Mouse (Mus musculus) liver, adult (tissue): Measurements from ENCODE around the gene Fam81b.

Experiments used
- GATA4 ChIP-seq: IDR thresholded peaks from 2 replicates; pipeline ENCODE4 v1.6.1; 2014; ENCODE audit warnings: mild to moderate bottlenecking, low read length; ENCODE audit not compliant: insufficient replicate concordance

Fam81b gene

DNA sequence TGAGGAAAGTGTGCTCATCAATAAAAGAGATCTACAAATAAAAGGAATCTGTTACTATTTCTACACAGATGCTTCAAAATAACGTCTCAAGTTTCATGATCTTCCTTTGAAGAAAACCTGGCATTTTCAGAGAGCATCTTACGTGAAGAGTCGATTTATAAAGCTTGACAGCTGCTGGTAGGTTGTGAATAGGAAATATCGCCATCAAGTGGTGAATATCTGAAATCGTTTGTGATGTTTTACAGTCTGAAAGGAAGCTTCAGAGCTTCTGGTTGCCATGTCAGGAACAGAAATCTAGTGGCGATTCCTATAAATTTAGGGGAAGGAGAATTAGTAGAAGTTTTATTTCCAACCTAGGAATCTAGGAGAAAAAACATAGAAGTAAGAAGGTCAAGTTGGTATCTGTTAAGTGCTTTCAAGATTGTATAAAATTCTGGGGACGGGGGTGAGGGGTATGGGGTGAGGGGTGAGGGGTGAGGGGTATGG, at the start of gene Fam81b:
Fam81b (minus strand) TSS at position 436 of the 486 bp plus-strand sequence.
- TF ChIP-seq GATA4: no peak

DNA sequence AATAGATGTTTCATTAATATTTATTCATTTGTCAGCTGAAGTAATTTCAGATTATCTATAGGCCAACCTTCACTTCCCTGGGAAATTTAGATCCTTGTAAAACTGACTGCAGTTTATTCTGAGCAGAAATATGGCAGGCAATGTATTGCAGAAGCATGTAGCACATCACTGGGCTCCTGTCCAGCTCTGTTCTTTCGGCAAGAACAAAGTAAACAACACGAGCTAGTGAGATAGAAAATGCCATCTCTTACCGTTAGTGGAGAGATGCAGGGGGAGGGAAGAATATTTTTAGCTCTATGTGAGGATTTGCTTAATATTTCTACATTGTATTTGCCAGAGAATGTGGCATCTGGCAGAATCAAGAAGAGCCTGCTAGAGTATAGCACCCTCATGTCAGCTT, 13.8 kb upstream of the Fam81b start:
- no peak for TF ChIP-seq GATA4

DNA sequence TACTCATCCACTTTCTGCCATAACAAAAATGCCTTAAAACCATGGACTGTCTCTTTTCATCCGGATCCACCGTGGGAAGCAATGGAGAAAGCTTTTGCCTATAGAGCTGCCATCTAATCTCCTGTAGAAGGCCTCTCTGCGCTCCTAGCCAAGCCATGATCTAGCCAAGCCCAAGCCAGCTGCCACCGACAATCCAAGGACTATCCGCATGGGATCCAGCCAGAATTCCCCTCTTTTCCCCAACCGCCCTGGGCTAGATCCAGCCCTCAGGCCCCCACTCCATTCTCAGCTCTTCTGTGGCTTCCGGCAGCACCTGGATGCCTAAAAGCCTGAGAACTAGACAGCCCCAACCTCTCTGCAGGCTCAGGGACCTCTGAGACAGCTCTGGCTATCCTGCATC, 6.7 kb upstream of the Fam81b start:
- no peak for TF ChIP-seq GATA4

DNA sequence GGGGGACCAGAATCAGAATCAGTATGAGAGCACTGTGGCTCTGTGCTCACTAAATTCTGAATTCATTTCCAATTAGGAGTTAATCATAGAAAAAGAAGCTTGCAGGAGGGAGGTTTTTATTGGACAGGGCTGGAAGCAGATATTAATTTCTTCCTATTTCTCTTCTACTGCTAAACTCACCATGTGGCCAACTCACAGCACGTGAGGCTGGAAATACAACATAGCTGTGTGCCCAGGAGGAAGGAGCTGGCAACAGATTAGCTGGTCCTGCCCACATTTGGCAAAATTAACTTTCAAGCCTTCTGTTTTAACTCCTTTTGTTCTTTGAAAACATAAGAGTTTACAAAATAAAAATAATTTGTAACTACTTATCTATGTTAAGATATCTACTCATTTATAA, 3.9 kb upstream of the Fam81b start:
- no peak for TF ChIP-seq GATA4

DNA sequence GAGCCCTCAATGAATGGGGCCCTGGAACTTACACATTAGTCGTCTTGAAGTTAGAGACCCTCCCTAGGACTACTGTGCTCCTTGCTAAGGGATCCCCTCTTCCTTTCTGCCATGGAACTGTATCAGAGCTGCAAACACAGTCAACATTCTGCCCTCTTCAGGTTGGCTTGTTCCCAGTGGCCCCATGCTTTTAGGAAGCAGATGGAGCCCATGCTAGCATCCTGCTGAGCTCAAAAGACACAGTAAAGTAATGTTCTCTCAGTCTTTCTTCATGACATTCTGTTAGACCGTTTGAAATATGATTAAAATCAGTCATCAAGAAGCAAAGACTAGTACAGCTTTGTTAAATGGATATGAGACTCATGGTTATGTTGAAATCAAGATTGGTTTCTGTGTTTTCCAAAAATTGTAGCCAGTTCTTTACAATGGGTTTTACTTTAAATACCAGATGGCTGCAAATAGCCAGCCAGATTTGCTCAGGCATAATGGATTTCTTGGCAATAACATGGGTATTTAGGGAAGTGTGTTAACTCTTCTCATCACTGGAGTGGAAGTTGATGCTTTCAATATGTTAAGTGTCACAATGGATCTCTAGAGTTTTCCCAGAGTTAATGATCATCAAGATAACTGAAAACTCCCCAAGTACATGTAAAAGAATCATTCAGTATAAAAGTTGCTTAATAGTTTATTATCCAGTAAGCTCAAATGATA, 938 bp upstream of the Fam81b start:
- TF ChIP-seq GATA4: no peak

DNA sequence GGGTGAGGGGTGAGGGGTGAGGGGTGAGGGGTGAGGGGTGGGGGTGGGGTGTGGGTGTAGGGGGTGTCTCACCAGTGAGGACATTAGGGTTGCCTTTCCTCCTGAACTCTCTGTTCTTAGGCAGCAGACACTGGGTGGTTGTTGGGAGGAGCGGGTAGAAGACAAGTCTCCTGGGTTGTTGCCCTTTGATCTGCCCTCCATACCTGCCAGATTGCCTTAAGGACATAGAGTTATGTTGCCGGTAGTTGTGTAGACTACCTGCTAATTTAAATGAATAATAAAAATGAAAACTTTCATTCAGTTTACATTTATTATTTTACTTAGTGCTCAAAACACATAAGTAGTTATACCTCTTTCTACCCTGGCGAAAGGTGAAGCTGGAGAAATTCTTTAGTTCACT, 369 bp upstream of the Fam81b start:
- no peak for TF ChIP-seq GATA4

DNA sequence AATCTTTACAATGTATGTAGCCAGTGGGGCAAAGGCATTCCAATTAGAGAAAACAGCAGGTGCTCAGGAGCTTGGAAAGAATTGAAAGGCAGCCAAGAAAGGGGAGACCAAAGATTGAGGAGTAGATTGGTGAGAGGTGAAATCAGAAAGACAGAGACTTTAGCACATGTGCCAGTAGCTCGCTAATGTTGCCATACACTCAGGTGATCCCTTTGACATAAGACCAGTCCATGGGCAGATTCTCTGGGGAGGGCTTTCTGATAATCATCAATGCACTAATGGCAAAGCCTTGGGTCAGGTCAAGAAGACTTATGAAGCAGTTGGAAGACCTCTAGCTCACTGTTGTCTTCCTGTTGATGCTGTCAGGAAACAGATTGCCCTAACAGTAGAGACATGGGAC, 671 bp downstream of the Fam81b start:
- no peak for TF ChIP-seq GATA4

DNA sequence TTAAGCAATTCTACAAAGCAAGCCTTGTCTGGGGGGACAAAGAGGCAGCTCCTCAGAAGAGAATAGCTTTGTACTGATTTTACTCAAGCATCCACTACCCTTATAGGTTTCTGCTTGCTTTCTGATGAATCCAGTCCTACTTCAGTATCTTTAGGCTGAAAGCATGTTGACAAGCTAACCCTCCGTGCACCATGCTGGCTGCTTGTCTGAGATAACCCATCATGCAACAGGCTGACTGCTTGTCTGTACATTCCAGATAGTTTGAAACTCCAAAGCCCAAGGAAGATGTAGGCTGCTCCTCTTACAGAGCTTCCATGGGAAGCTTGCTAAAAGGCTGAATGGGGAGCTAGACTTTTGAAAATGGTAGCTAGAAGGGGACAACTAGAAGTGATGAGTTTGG, 1.7 kb downstream of the Fam81b start:
- TF ChIP-seq GATA4: no peak

DNA sequence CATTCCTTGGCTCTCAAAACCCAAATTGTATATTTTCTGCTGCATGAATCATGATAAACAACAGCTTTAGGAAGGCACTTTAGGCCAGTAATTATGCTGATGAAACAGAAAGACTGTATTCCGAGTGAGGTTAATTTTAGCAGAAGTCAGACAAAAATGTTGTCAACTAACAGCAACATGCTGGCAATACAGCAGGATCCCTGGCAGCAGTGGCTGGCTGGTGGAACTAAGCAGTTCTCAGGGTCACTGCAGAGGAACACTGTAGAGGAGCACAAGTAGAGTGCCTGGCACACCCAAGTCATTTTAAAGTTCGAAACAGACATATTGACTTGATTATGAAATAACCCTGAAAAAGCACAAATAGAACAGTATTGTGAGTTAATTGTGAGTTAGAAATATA, 2.8 kb downstream of the Fam81b start:
- no peak for TF ChIP-seq GATA4

DNA sequence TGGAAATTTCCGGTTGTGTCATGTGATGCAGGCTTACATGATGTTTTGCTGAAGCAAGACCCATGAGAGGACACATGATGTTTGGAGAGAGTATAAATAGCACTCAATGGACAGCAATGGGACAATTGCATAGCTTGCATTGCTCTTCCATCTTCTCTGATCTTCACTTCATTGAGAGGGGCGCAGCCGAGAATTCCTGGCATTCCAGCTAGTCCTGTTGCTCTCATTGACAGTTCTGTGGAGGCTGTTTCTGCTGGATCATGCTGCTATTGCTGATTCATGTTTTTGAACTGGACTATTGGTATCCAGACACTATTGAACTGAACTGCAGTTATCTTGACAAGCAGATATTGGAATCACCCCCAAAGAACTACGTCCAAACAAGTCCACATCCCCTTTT, 12.8 kb downstream of the Fam81b start:
- TF ChIP-seq GATA4: no peak

DNA sequence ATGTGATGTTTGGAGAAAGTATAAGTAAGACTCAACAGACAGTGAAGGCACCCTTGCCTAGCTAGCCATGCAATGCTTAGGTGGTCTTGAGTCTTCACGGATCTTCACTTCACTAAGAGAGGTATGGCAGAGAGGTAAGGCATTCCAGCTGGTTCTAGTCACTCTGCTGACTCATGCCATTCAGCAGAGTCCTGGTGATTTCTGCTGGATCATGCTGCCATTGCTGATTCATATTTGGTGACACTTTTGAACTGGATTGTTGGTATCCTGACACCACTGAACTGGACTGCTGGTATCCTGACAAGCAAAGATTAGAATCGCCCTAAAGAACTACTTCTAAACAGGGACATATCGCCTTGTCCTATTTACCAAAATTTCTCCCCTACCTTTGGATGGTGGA, 20.3 kb downstream of the Fam81b start:
- TF ChIP-seq GATA4: no peak

DNA sequence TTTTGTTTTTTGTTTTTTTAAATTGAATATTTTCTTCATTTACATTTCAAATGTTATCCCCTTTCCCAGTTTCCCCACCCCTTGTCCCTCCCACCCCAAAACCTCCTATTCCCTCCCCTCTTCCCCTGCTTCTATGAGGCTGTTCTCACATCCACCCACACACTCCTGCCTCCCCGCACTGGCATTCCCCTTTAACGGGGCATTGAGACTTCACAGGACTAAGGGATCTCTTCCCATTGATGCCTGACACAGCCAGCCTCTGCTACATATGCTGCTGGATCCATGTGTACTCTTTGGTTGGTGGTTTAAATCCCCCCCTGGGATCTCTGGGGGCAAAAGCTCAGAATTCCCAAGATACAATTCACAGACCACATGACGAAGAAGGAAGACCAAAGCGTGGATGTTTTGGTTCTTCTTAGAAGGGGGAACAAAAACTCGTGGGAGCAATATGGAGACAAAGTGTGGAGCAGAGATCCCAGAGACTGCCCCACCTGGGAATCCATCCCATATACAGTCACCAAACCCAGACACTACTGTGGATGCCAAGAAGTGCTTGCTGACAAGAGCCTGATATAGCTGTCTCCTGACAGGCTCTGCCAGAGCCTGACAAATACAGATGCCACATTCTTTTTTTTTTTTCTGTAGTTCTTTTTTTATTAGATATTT, 40.4 kb downstream of the Fam81b start:
- TF ChIP-seq GATA4: no peak

DNA sequence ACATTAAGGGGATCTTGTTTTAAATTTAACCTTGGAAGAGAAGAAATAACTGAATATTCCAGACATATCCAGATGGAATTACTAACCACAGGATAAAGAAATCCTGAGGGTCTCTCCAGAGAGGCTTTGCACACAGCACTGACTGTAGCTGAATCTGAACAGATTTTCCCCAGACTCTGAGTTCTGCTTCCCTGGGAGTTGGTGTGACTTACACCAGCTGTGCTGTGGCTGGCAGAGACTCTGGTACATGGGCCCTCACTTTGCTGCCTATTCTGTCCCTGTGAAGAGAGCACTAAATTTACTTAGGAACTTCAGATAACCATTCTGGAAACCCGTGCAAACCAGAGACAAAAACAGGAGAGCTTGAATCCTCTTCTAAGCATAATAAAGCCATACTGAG, 46.1 kb downstream of the Fam81b start:
- TF ChIP-seq GATA4: no peak

DNA sequence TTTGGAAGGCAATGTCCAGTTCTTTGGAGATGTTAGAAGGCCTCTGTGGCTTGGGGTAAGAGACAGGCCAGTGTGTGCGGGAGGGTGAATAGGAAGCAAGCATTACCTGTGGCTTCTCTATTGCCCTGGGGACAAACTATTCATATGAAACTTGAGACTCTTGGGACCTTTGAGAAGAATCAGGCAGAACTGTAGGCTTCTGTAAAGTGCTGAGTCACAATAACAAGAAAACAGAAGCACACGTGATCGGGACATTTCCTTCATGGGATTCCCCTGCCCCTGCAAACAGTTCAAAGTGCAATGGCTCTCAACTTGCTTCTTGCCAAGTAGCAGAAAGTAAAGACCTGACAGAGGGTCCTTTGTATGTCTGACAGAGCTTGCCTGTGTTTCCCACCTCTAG, 48.5 kb downstream of the Fam81b start:
- TF ChIP-seq GATA4: no peak

DNA sequence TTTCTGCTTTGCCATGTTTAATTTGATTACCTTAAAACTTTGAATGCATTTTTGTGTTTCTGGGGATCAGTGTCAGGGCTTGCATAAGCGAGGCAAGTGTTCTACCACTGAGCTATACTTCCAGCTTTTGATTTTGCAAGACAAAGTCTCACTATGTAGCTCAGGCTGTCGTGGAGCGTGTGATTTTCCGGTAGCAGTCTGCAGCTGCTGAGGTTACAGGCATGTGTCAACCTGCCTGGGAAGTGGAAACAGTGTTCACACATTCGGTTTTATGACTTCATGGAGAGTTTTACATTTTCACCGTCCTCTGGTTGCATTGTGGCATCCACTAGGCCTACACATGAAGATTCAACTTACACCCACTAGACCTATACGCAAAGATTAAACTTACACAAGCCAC, 54.8 kb downstream of the Fam81b start:
- no peak for TF ChIP-seq GATA4

DNA sequence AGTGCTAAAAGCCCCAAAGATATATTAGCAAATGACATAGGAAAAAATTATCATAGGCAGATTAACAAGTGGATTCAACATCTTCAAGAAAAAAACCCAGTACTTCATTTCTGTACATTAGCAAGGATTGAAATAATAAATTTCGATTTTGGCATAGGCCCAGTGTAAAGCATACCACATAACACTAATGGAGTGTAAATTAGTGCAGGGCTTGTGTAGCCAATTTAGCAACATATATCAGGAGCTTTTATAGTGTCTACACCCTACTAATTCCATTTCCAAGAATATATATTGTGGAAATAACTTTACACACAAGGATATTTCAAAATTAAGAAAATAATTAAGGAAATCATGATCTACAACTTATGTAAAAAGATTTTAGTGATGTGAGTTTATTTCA, 55.8 kb downstream of the Fam81b start:
- no peak for TF ChIP-seq GATA4

DNA sequence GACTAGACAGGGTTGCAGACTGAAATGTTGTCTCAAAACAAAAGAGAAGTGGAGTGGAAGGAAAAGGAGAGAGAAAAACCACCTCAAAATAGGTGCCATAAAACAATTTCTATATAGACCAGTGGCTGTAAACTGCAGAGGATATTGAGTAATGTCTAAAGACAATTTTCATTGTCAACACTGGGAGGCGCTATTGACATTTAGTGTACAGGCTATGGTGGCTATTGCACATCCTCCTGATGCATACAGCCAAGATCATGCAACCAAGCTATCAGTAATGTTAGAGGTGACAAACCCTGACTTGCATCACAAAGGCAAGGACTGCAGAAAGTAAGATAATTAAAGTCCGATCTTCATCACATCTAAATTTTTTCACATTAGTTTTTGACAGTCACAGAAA, 89.5 kb downstream of the Fam81b start:
- TF ChIP-seq GATA4: no peak

DNA sequence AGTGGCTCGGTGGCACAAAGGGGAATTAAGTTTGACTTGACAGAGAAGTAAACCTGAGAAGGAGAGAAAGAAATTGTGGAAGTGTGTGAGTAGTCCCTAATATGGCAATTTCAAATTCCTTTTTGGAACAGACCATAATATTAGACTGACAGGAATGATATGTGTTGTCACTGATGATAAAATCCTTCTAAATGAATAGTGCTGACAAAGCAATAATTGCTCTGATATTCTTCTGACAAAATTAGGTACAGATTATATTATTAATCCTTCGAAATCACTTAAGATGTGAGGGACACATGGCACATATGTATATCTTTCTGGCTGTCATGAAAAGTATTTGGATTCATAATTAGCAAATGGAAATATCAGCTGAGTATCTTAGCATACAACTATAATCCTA, 89.9 kb downstream of the Fam81b start:
- TF ChIP-seq GATA4: no peak

DNA sequence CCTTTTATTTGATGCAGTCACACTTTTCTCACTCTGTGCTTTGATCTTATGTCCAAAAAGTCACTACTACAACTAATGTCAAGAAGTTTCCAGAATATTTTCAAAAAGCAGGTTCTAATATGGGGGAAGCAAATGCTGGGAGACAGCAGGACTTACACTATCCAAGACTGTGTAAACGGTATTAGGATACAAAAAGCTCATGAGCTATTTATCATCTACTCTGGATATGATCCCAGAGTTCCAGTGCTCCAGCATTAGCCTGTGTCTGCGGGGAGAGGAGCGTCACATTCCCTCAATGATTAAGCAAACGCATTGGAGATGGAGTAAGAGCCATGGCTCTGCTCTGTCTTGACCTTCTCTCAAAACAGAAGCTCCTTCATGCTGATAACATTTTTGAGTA, 104.9 kb downstream of the Fam81b start:
- no peak for TF ChIP-seq GATA4
